In the genomic region with DNA sequence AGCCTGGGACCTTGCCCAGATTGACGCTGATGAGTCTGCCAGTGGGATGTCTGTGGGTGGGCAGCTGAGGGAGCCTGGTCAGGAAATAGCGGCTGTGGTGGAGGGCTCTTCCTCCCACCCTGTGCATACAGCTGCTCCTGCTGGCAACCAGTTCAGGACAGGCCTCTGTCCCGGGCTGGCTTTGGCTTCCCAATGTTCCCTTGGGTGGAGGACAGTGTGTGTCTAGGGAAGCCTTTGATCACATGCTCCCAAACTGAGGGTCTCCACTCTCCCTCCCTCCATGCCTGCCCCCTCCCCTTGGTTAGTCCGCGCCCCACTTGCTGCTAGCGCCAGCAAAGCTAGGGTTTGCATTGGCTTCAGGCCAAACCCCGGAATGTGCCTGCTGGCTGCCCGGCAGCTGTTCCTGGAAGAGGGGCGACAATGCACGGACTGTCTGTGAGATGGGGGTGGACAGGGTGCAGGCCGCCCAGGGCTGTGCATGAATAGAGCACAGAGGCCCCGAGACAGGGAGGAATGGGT, we compare ENCODE assay signal across 9 mouse cellular contexts. TPM values are rescaled to one million over a fixed set of nuclear protein-coding genes. Genes with fewer than 3 reads are reported as not detected.
DNase-seq lines count a peak whose midpoint lies in the region; ATAC-seq lines count a peak whose summit lies in the region.
"Had no signal": no experiment of that assay in that cellular context is flagged by ENCODE, and none has a peak within 500 bp of the region (broad histone marks: within the 10 kb centered on the region; RNA-seq: fewer than 3 reads in every experiment).

No protein-coding gene starts in this region.

- H3K9ac ChIP-seq in hindbrain, embryonic 16.5 days (ENCODE audit: low read depth, low read length) = no peak overlapping the region

- H3K27me3 ChIP-seq in hindbrain, embryonic 16.5 days (replicated peaks; ENCODE audit: control insufficient read depth, insufficient read depth, low read length) = no peaks in the 10 kb centered on the region

- no peaks in the 10 kb centered on the region for H3K36me3 ChIP-seq in hindbrain, embryonic 16.5 days (ENCODE audit: control insufficient read depth, insufficient read depth, low read length)

- no peaks in the 10 kb centered on the region for H3K9me3 ChIP-seq in hindbrain, embryonic 16.5 days (ENCODE audit: control insufficient read depth, low read length)
- H3K9me3 ChIP-seq: megakaryocyte, embryonic 14.5 days had no signal

- H3K4me1 ChIP-seq in hindbrain, embryonic 16.5 days (ENCODE audit: control insufficient read depth, insufficient read depth, low read depth, low read length) = peaks cover 7% of the 10 kb centered on the region

- ATAC-seq in hindbrain, embryonic 16.5 days = peak; percentile 84

- DNase-seq in cerebellum, postnatal 10 days = peak; percentile 81 to 85
- no peak for DNase-seq in cerebellum, adult 9-10 months
- DNase-seq in retina, postnatal 1 day = peak; percentile 88
- no peak for DNase-seq in retina, embryonic 14.5 days (ENCODE audit: low spot score)
- DNase-seq in mesoderm, embryonic 11.5 days (ENCODE audit: low read depth, low spot score) = peak; percentile 63
- DNase-seq in thymus, postnatal 25 days = no peak
- DNase-seq in thymus, postnatal 4 days = no peak

- H3K4me3 ChIP-seq in hindbrain, embryonic 16.5 days (ENCODE audit: low read length) = no peak overlapping the region
- H3K4me3 ChIP-seq: megakaryocyte, embryonic 14.5 days had no signal

- 0 out of 2 replicates have a peak overlapping the region, but pooled peaks have one; percentile 13 for H3K27ac ChIP-seq in hindbrain, embryonic 16.5 days (ENCODE audit: low read depth, low read length)

- H3K4me2 ChIP-seq in hindbrain, embryonic 16.5 days (ENCODE audit: low read length) = peak overlapping the region; percentile 1; the same call in 1 of the 2 replicates

- WGBS in hindbrain, embryonic 16.5 days = 25% methylated on average over 12 of the region's 12 CpGs

RNA-seq across cellular contexts. Expression of a gene that starts 4.4 kb away (rescaled TPM):
- not detected in 2 replicates for polyA plus RNA-seq in hindbrain, embryonic 16.5 days (2015; fragmentation: Nextera tagmentation; extraction: Ambion mirVana)

RNA-seq across cellular contexts. Expression of a gene that starts 11.4 kb away (rescaled TPM):
- 2.0 and 22.5 TPM in 2 replicates for polyA plus RNA-seq in hindbrain, embryonic 16.5 days (2015; fragmentation: Nextera tagmentation; extraction: Ambion mirVana)

RNA-seq across cellular contexts. Expression of a gene that starts 30.4 kb away (rescaled TPM):
- polyA plus RNA-seq in hindbrain, embryonic 16.5 days (2015; fragmentation: Nextera tagmentation; extraction: Ambion mirVana) = 5.5 and 6.0 TPM in 2 replicates

RNA-seq across cellular contexts. Expression of a gene that starts 42.4 kb away (rescaled TPM):
- polyA plus RNA-seq in hindbrain, embryonic 16.5 days (2015; fragmentation: Nextera tagmentation; extraction: Ambion mirVana) = 356 and 378 TPM in 2 replicates

RNA-seq across cellular contexts. Expression of a gene that starts 47.8 kb away (rescaled TPM):
- polyA plus RNA-seq in hindbrain, embryonic 16.5 days (2015; fragmentation: Nextera tagmentation; extraction: Ambion mirVana) = 6.4 TPM in 1 of 2 replicates, not detected in the other

Comparison
In these comparisons a context has a peak if more than half of its experiments do, and no peak if none do; other contexts are left out.
1. DNase-seq: peak in cerebellum, postnatal 10 days (2 of 2), retina, postnatal 1 day (single experiment) and mesoderm, embryonic 11.5 days (single experiment); none in cerebellum, adult 9-10 months (single experiment), retina, embryonic 14.5 days (single experiment), thymus, postnatal 25 days (single experiment) and thymus, postnatal 4 days (single experiment).